Mouse (Mus musculus): ENCODE measurements around the gene Rps2.

Gene Rps2

GRCm38 (mm10) chr17:24766266-24766875 is 48.5 kb downstream of the Rps2 start:
- DNase-seq (ENCODE audit: low spot score in 2 of 2) = no peak

GRCm38 (mm10) chr17:24769146-24769545 is 51.2 kb downstream of the Rps2 start:
- no peak for DNase-seq (ENCODE audit: low spot score in 2 of 2)

All from urinary bladder, postnatal 4 days (tissue).